Mouse (Mus musculus) adrenal gland, adult 2 months (tissue): ENCODE measurements at regions not wholly inside any gene's neighbourhood (a gene's known extent, or its start where the extent isn't known, plus 50 kb on each side); places are given as distances from the start of the nearest gene placed in this dataset.
A peak's percentile ranks its signal among the peaks of the same experiment; 100 is the strongest.

Source experiments
- DNase-seq: peaks from one replicate; pipeline ENCODE4 v3.0.0; 2021

DNA sequence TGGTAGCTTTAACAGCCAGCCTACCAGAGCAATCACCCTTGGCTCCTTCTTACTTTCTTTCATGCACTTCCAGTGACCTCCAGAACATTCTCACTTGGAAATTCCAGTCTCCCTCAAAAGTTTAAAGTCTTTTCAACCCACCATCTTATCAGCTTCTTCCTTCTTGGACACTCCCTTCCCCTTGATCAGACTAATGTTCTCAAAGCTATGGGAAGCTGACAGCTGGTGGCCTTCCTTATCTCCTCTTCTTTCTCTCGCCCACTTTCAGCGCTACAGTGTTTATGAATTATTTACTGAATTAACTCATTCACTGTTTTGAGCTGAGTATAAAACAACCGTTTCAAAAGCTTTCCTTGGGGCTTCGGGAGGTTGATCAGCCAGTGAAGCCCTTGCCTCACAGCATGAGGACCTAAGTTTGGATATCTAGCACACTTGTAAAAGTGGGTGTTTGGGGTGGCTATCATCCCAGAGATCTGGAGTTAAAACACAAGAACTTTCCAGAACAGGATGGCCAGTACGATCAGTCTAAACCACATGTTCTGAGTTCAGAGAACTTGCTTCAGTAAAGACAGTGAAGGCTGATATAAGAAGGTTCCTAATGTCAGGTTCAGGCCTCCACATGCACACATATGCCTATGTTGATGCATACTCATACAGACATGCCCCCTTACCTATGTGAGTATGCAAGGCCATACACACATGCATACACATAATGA is 59.7 kb upstream of the Ikzf2 start:
- DNase-seq = no peak

- DNase-seq = no peak
Observed at GRCm38 (mm10) chr1:69752724-69753123, 65.7 kb upstream of the Ikzf2 start.

GRCm38 (mm10) chr1:69757702-69758101 is 69.1 kb upstream of the Spag16 start:
- DNase-seq = no peak

DNA sequence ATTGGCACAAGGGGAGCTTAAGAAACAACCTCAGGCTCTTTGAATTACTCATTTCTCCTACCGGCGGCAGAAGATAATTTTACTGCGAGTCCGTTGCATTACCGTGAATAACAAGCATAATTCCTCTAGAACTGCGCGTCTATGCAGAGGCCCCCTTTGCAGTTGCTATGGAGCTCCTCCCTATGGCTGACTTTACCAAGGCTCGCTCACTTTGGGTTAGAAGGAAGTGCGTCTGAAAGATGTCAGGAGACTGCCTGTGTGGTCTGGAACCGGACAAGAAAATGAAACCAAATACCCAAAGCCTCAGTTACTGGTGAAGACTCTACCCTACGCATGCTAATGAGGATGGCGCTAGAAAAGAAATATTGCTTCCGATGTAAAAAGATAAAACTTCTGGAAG is 67.2 kb upstream of the Spag16 start:
- DNase-seq = peak; percentile 5

- DNase-seq = no peak
Observed at GRCm38 (mm10) chr1:69768714-69769113, 58.1 kb upstream of the Spag16 start.

DNA sequence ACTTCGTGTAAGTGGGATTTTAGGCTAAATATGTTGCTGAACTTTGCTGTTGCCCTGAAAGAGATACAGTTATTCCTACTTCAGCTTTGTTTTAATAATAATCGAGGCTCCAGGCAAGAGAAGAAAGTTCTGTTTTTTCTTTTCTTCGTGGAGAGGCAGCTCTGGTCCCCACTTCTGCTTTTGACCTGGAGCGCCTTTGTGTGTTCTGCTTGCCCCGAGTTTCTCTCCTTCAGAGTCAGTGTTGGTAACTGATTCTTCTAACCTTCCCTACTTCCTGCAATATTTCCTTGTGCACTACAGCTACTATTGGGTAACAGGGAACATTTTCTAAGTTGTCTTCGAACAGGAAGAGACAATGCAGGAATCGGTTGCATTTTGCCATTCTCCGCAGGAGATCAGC is 56.6 kb upstream of the Spag16 start:
- no peak for DNase-seq

- DNase-seq = peak; percentile 22
Observed at GRCm38 (mm10) chr1:69771436-69771835, 55.3 kb upstream of the Spag16 start.

GRCm38 (mm10) chr1:69775589-69775988 is 51.2 kb upstream of the Spag16 start:
- DNase-seq = no peak
